Mouse (Mus musculus): Measurements from ENCODE around the gene Serinc4. TPM values are rescaled to one million over a fixed set of nuclear protein-coding genes. Genes with fewer than 3 reads are reported as not detected.

Serinc4 gene
- polyA plus RNA-seq, 1 experiment, result 0.30 TPM

GRCm38 (mm10) chr2:121396624-121397023, 60.0 kb downstream of the Serinc4 start:
- H3K9me3 ChIP-seq, result no peaks in the 10 kb centered on the region
- peaks cover 7% of the 10 kb centered on the region; the same call in 1 of the 2 replicates for H3K4me1 ChIP-seq
- H3K36me3 ChIP-seq (replicated peaks; ENCODE audit: low read length), result no peaks in the 10 kb centered on the region
- no peak for TF ChIP-seq GATA1 (IDR thresholded peaks at IDR 0.05; ENCODE audit: borderline replicate concordance, low read length)
- no peak for TF ChIP-seq FLI1 (IDR thresholded peaks at IDR 0.05; ENCODE audit: low read length)
- no peak overlapping the region for H3K4me3 ChIP-seq (replicated peaks)
- no peaks in the 10 kb centered on the region for H3K27me3 ChIP-seq (replicated peaks)

Other genes with a start within 250 kb of the Serinc4 start
- 8.6 TPM in 1 of 2 replicates, not detected in the other for gene Trp53bp1, start 185.4 kb downstream of the Serinc4 start, polyA plus RNA-seq (2012; ENCODE audit: insufficient read depth, low replicate concordance)
- gene Map1a, start 167.2 kb downstream of the Serinc4 start, polyA plus RNA-seq (2012; ENCODE audit: insufficient read depth, low replicate concordance), result 1.6 and 11.4 TPM in 2 replicates
- gene Ppip5k1, start 101.4 kb downstream of the Serinc4 start, polyA plus RNA-seq (2012; ENCODE audit: insufficient read depth, low replicate concordance), result 1.9 TPM in 1 of 2 replicates, not detected in the other
- not detected in 2 replicates for gene Ckmt1, start 99.1 kb downstream of the Serinc4 start, polyA plus RNA-seq (2012; ENCODE audit: insufficient read depth, low replicate concordance)
- gene Strc, start 69.6 kb downstream of the Serinc4 start, polyA plus RNA-seq (2012; ENCODE audit: insufficient read depth, low replicate concordance), result not detected in 2 replicates
- gene Pdia3, start 43.0 kb downstream of the Serinc4 start, polyA plus RNA-seq (2012; ENCODE audit: insufficient read depth, low replicate concordance), result 332 and 1,563 TPM in 2 replicates
- 0.10 TPM in 1 of 2 replicates, not detected in the other for gene Catsper2, start 43.0 kb downstream of the Serinc4 start, polyA plus RNA-seq (2012; ENCODE audit: insufficient read depth, low replicate concordance)
- gene Ell3, start 12.5 kb downstream of the Serinc4 start, polyA plus RNA-seq (2012; ENCODE audit: insufficient read depth, low replicate concordance), result not detected in 2 replicates
- gene Serf2, start 7.6 kb downstream of the Serinc4 start, polyA plus RNA-seq (2012; ENCODE audit: insufficient read depth, low replicate concordance), result 78.6 and 558 TPM in 2 replicates
- gene Hypk, start 3.5 kb downstream of the Serinc4 start, polyA plus RNA-seq (2012; ENCODE audit: insufficient read depth, low replicate concordance), result 12.9 and 128 TPM in 2 replicates
- 2.3 TPM in 1 of 2 replicates, not detected in the other for gene Mfap1b, start 17.3 kb upstream of the Serinc4 start, polyA plus RNA-seq (2012; ENCODE audit: insufficient read depth, low replicate concordance)
- 0.52 and 2.2 TPM in 2 replicates for gene Mfap1a, start 49.9 kb upstream of the Serinc4 start, polyA plus RNA-seq (2012; ENCODE audit: insufficient read depth, low replicate concordance)
- 0.20 TPM in 1 of 2 replicates, not detected in the other for gene Wdr76, start 49.9 kb upstream of the Serinc4 start, polyA plus RNA-seq (2012; ENCODE audit: insufficient read depth, low replicate concordance)

Data from megakaryocyte, embryonic 14.5 days (primary cell).